Mouse (Mus musculus): ENCODE data around the gene Ptprd.

DNA sequence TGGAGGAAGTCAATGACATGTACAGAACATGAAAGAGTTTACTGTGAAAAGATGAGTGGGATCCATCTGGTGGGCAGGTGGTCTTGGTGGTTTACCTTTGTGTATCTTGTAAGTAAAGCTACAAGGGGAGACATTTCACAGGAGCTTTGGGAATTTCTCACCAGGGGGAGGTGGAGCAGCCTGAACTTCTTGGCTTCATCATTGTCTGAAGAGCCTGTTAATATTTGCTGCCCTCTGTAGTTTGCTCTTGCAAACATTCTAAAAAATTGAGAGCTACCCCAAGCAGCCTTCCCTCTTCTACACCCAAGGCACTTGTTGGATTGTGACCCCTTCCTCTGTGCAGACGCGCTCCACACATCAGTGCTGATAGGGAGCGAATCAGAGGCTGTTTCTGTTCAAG is 1725.9 kb downstream of the Ptprd start:
- no peak for TF ChIP-seq CTCF (IDR thresholded peaks at IDR 0.05; ENCODE audit: control insufficient read depth, insufficient read depth, low read length)
- TF ChIP-seq POLR2A (IDR thresholded peaks at IDR 0.05; ENCODE audit: borderline replicate concordance, control insufficient read depth, low read depth, low read length): no peak
